Mouse (Mus musculus): Measurements from ENCODE around the gene Sox5. TPM values are rescaled to one million over a fixed set of nuclear protein-coding genes. Genes with fewer than 3 reads are reported as not detected.
"Not testable (repeated sequence)": the region's sequence is repeated elsewhere in the genome, so short reads cannot be mapped to it uniquely, and the experiment has no call there.

The Sox5 gene
- polyA plus RNA-seq, 1 experiment from 2014 or later = 4.9 TPM

DNA sequence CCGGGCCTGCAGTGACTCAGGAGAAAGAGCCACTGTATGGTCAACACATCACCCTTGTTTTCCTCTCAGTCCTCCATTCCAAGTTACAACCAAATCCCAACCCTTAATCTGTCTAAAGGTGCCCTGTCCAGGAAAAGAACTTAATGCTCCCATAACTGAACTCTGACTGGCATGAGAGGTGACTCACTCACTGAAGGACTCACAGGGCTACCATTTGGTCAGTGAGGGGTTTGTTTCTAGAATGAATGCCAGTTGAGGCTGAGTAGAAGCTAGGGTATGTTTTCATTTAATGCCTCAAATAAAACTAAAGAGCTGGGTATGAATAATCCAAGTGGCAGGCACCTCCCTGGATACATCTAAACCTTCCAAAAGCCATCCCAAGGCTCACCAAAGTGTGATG lies 484.6 kb downstream of the Sox5 start:
- peaks cover 9% of the 10 kb centered on the region; the same call in 1 of the 2 replicates for H3K4me1 ChIP-seq (replicated peaks)
- no peak overlapping the region for H3K4me3 ChIP-seq (replicated peaks)
- no peak overlapping the region for H3K4me2 ChIP-seq
- peaks cover 5% of the 10 kb centered on the region; the same call in 1 of the 2 replicates for H3K9me3 ChIP-seq (replicated peaks)
- no peaks in the 10 kb centered on the region for H3K27me3 ChIP-seq
- no peak overlapping the region for H3K27ac ChIP-seq
- ATAC-seq (ENCODE audit: low read depth) (no peak), DNase-seq (no peak)
- no peaks in the 10 kb centered on the region for H3K36me3 ChIP-seq
- no peak overlapping the region for H3K9ac ChIP-seq
- WGBS (ENCODE audit: insufficient replicate concordance) = 63% methylated on average over 1 of the region's 1 CpGs

DNA sequence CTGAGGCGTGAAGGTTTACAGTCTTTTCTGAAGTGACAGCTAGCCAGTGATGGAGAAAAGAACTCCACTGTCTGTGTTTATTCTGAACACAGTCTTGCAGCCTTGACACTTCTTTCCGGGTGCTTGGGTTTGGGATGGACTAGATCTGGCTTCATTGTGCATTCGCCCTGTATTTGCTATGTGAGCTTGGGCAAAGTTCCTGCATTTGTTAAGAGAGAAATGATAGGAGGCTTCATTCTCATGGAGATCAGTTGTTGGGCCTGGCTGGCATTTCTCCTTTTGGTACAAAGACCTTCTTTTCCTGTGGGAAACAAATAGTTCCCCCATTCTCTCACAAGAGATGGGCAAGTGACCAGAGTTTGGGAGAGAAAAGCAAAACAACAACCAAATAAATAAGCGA lies 490.3 kb downstream of the Sox5 start:
- no peak for DNase-seq
- Histone ChIP-seq H3K4me2 (no peak overlapping the region), H3K36me3 (no peaks in the 10 kb centered on the region), H3K27me3 (no peaks in the 10 kb centered on the region), H3K27ac (no peak overlapping the region), H3K9me3 (replicated peaks) (peaks cover 5% of the 10 kb centered on the region; the same call in 1 of the 2 replicates), H3K9ac (no peak overlapping the region), H3K4me1 (replicated peaks) (no peaks in the 10 kb centered on the region), H3K4me3 (replicated peaks) (no peak overlapping the region)
- no peak for ATAC-seq (ENCODE audit: low read depth)
- WGBS (ENCODE audit: insufficient replicate concordance) = 71% methylated on average over 4 of the region's 4 CpGs

DNA sequence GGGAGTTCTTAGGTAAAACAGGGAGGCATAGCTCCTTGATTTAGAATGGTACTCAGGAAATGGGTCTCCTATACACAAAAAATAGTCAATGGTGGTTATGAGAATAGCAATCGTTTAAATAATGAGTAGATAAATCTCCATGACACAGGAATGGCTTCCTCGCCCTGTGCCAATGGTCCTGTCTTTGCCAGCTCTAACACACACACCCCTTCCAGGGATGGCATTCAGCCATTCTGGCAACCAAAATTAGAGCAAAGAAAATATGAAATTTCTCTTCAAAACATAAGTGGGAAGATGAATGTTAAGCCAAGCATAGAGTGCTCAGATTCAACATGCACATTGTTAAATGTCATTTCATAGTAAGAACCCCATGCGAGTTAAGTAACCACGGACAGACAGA lies 495.7 kb downstream of the Sox5 start:
- no peaks in the 10 kb centered on the region for H3K36me3 ChIP-seq
- H3K9ac ChIP-seq = no peak overlapping the region
- H3K4me2 ChIP-seq = no peak overlapping the region
- ATAC-seq (ENCODE audit: low read depth) = no peak
- H3K4me1 ChIP-seq (replicated peaks) = no peaks in the 10 kb centered on the region
- DNase-seq = no peak
- WGBS (ENCODE audit: insufficient replicate concordance) = 69% methylated on average over 4 of the region's 4 CpGs
- no peaks in the 10 kb centered on the region for H3K27me3 ChIP-seq
- peaks cover 4% of the 10 kb centered on the region; the same call in 1 of the 2 replicates for H3K9me3 ChIP-seq (replicated peaks)
- no peak overlapping the region for H3K4me3 ChIP-seq (replicated peaks)
- no peak overlapping the region for H3K27ac ChIP-seq

DNA sequence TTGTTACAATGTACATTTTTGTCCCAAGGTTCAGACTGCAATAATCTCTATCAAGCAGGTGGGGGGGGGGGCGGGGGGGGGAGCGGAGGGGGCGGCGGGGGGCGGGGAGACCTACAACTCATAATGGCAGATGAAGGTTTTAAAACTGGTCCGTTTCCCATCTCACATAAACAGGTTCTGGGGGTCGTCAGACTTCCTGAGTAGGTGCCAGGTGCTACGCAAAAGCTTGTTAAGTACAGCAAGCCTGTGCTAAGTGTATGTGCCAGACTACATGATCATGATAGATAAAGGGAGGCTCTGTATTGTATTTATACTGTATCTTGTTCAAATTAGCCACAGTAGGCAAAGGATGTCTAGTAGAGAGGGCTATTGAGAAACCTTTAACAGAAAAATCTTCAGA lies 498.6 kb downstream of the Sox5 start:
- no peak for DNase-seq
- no peak overlapping the region for H3K4me2 ChIP-seq
- peaks cover 4% of the 10 kb centered on the region; the same call in 1 of the 2 replicates for H3K9me3 ChIP-seq (replicated peaks)
- H3K9ac ChIP-seq = no peak overlapping the region
- H3K4me1 ChIP-seq (replicated peaks) = no peaks in the 10 kb centered on the region
- ATAC-seq (ENCODE audit: low read depth) = no peak
- 37% methylated on average over 8 of the region's 8 CpGs for WGBS (ENCODE audit: insufficient replicate concordance)
- H3K27me3 ChIP-seq = no peaks in the 10 kb centered on the region
- no peak overlapping the region for H3K4me3 ChIP-seq (replicated peaks)
- no peak overlapping the region for H3K27ac ChIP-seq
- H3K36me3 ChIP-seq = no peaks in the 10 kb centered on the region

DNA sequence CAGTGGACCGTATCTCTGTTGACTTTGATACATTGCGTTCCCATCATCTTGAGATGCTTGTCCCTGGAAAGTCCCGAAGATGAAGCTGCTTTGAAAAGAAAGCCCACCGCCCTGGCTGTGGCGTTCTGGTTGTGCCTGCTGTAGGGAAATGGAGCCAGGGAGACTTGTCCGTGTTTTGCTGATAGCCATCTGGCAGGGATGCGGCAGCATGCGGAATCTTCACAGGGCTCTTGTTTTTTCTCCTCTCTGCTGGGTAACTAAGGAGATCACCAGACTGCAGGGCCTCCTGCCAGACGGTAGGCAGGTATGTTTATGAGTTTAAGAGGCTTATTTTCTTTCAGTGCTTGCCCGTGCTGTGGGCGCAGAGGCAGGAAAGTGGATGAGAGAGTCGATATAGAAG lies 499.0 kb downstream of the Sox5 start:
- no peaks in the 10 kb centered on the region for H3K36me3 ChIP-seq
- ATAC-seq (ENCODE audit: low read depth) (no peak), DNase-seq (no peak)
- 78% methylated on average over 12 of the region's 12 CpGs for WGBS (ENCODE audit: insufficient replicate concordance)
- H3K27me3 ChIP-seq = no peaks in the 10 kb centered on the region
- H3K4me1 ChIP-seq (replicated peaks) = no peaks in the 10 kb centered on the region
- no peak overlapping the region for H3K27ac ChIP-seq
- no peak overlapping the region for H3K9ac ChIP-seq
- peaks cover 4% of the 10 kb centered on the region; the same call in 1 of the 2 replicates for H3K9me3 ChIP-seq (replicated peaks)
- H3K4me3 ChIP-seq (replicated peaks) = no peak overlapping the region
- H3K4me2 ChIP-seq = no peak overlapping the region

DNA sequence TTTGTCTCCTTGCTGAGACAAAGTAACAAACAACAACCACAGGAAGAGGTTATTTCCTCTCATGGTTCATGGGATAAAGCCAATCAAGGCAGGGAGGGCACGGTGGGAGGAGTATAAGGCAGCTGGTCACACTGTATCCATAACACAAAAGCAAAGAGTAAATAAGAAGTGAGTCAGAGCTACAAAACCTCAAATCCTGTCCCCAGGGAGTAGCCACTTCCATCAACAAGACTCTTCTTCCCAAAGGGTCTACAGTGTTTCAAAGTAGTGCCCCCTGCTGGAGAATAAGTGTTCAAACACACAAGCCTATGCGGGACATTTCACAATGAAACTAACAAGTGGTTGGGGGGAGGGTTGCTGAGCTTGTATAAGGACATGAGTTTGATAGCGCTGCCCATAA lies 500.1 kb downstream of the Sox5 start:
- WGBS (ENCODE audit: insufficient replicate concordance) = 71% methylated on average over 3 of the region's 3 CpGs
- Histone ChIP-seq H3K9ac (no peak overlapping the region), H3K27me3 (no peaks in the 10 kb centered on the region), H3K36me3 (no peaks in the 10 kb centered on the region), H3K4me2 (no peak overlapping the region), H3K27ac (no peak overlapping the region), H3K4me3 (replicated peaks) (no peak overlapping the region), H3K4me1 (replicated peaks) (no peaks in the 10 kb centered on the region), H3K9me3 (replicated peaks) (peaks cover 4% of the 10 kb centered on the region; the same call in 1 of the 2 replicates)
- DNase-seq (no peak), ATAC-seq (ENCODE audit: low read depth) (no peak)

DNA sequence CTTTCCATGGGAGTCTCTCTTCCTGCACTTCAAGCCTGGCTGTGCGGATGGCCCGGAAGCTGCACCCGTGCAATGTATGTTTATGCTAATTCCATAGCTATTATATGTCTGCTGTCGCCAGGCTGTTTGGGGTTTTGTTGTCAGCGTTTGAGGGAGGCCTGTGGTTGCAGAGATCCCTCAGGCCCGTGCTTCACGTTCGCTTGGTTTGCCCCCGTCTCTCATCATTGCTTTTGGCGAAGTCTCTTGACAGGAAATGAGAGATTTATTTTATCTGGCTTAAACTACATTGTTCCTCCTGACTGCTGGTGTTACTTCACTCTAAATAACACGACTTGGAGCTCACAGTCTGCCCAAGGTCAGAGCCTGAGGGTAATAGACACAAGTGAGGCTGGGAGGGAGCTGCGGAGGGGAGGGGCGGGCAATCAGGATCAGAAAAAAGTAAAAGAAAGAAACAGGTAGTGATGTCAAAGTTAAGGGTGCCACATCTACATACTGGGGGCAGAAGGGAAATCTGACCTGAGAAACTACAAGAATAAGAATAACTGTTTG lies 503.2 kb downstream of the Sox5 start:
- no peak overlapping the region for H3K4me2 ChIP-seq
- 69% methylated on average over 13 of the region's 13 CpGs for WGBS (ENCODE audit: insufficient replicate concordance)
- DNase-seq (no peak), ATAC-seq (ENCODE audit: low read depth) (no peak)
- no peak overlapping the region for H3K27ac ChIP-seq
- H3K4me1 ChIP-seq (replicated peaks) = no peaks in the 10 kb centered on the region
- peaks cover 4% of the 10 kb centered on the region; the same call in 1 of the 2 replicates for H3K9me3 ChIP-seq (replicated peaks)
- no peak overlapping the region for H3K4me3 ChIP-seq (replicated peaks)
- no peaks in the 10 kb centered on the region for H3K36me3 ChIP-seq
- no peak overlapping the region for H3K9ac ChIP-seq
- no peaks in the 10 kb centered on the region for H3K27me3 ChIP-seq

DNA sequence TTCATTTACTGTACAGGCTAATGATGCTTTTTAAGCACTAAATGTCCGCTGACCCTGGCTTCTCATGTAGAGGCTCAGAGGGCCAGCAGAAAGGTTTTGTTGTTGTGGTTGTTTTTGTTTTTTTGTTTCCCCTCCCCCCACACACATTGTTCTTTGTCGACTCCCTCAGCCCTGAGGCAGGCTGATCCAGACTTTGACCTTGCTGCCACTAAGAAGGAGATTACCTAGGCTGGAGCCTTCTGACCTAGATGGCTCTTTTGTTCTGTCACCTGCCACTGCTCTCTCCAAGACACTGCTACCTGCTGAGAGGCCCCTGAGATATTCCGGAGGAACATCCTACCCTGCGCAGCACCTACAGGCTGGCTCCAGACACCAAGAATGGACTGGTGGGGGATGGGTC lies 508.4 kb downstream of the Sox5 start:
- 49% methylated on average over 4 of the region's 4 CpGs for WGBS (ENCODE audit: insufficient replicate concordance)
- not testable (repeated sequence) for H3K27ac ChIP-seq

DNA sequence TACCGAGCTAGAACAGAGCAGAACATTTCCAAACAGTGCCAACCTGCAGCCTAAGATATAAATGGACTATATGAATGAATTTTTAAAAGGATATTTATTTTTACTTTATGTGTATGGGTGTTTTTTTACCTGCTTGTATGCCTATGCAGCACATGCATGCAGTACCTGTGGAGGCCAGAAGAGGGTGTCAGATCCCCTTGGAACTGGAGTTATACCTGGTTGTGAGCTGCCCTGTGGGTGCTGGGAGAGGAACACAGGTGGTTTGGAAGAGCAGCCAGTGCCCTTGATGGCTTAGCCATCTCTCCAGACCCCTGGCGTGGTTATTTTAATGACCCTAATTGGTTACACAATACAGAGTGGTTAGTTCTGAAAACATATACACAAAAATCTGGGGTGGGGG lies 510.5 kb downstream of the Sox5 start:
- H3K4me2 ChIP-seq = no peak overlapping the region
- no peaks in the 10 kb centered on the region for H3K36me3 ChIP-seq
- no peak overlapping the region for H3K27ac ChIP-seq
- H3K27me3 ChIP-seq = no peaks in the 10 kb centered on the region
- DNase-seq = no peak
- no peak overlapping the region for H3K4me3 ChIP-seq (replicated peaks)
- H3K4me1 ChIP-seq (replicated peaks) = no peaks in the 10 kb centered on the region
- no peaks in the 10 kb centered on the region for H3K9me3 ChIP-seq (replicated peaks)
- no peak overlapping the region for H3K9ac ChIP-seq
- ATAC-seq (ENCODE audit: low read depth) = no peak
- WGBS (ENCODE audit: insufficient replicate concordance) = 71% methylated on average over 2 of the region's 2 CpGs

More for the DNA sequence above, 508.4 kb downstream of the Sox5 start:
- H3K36me3 ChIP-seq; ATAC-seq (ENCODE audit: low read depth); H3K27me3 ChIP-seq; DNase-seq; H3K4me1 ChIP-seq (replicated peaks); H3K4me2 ChIP-seq; H3K9me3 ChIP-seq (replicated peaks); H3K9ac ChIP-seq; H3K4me3 ChIP-seq (replicated peaks): not testable (repeated sequence)

DNA sequence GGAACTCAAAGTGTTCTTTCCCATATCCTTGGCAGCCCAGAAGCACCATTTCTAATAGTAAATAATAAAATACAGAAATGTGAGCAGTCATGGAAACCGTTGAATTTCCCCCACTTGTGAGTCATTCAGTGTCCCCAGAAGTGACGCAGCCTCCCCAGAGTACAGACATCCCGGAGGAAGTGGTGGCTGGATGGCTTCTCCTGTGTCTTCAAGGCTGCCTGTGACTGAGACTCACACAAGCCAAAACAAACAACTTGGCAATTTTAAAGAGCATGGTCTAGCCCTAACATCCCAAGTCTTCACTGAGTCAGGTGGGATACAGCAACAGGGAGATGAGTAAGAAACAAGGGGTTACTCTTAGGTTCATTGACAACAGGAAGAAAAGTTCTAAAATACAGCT lies 511.5 kb downstream of the Sox5 start:
- Histone ChIP-seq H3K36me3 (no peaks in the 10 kb centered on the region), H3K9me3 (replicated peaks) (no peaks in the 10 kb centered on the region), H3K4me3 (replicated peaks) (no peak overlapping the region), H3K4me1 (replicated peaks) (no peaks in the 10 kb centered on the region), H3K4me2 (no peak overlapping the region), H3K27ac (no peak overlapping the region), H3K9ac (no peak overlapping the region), H3K27me3 (no peaks in the 10 kb centered on the region)
- no peak for ATAC-seq (ENCODE audit: low read depth)
- WGBS (ENCODE audit: insufficient replicate concordance) = 52% methylated on average over 3 of the region's 3 CpGs
- no peak for DNase-seq

DNA sequence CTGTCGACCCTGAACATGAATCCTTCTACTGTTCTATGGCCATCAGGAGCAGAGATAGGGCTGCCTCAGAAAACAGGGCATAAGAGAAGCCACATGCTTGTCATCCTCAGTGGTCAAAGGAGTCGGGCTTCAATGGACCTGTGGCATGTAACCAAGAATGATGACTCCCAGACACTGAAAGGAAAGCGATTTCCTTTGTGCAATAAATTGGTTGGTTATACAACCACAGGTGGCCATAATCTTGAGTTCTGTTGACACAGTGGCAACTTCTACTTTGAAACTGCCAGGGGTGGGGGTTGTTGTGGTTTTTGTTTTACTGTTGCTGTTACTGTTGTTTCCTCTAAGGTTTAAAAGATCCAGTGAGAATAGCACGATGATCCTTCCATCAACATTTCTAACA lies 512.1 kb downstream of the Sox5 start:
- no peaks in the 10 kb centered on the region for H3K36me3 ChIP-seq
- no peaks in the 10 kb centered on the region for H3K27me3 ChIP-seq
- no peak overlapping the region for H3K27ac ChIP-seq
- 39% methylated on average over 4 of the region's 4 CpGs for WGBS (ENCODE audit: insufficient replicate concordance)
- DNase-seq = no peak
- no peaks in the 10 kb centered on the region for H3K4me1 ChIP-seq (replicated peaks)
- H3K9ac ChIP-seq = no peak overlapping the region
- ATAC-seq (ENCODE audit: low read depth) = no peak
- no peak overlapping the region for H3K4me3 ChIP-seq (replicated peaks)
- H3K9me3 ChIP-seq (replicated peaks) = no peaks in the 10 kb centered on the region
- no peak overlapping the region for H3K4me2 ChIP-seq

DNA sequence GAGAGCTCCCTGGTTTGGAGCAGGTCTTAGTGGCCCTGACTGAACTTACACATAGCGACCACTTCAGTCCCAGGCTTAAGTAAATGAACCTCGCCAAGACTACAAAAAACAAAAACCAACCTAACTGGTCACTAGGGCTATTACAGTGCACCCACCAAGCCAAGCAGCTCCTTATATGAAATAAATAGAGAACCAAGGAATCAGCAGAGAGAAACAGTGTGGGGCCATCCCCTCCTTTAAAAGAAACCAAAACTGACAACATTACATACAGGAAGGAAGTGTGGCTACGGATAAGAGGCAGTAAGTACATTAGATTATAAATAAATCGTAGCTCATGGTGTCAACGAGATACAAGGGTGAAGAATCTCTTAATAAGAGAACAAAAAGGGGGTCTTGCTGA lies 516.0 kb downstream of the Sox5 start:
- Histone ChIP-seq H3K4me2 (no peak overlapping the region), H3K36me3 (no peaks in the 10 kb centered on the region), H3K4me3 (replicated peaks) (no peak overlapping the region), H3K9ac (no peak overlapping the region), H3K27ac (no peak overlapping the region), H3K4me1 (replicated peaks) (no peaks in the 10 kb centered on the region), H3K9me3 (replicated peaks) (no peaks in the 10 kb centered on the region), H3K27me3 (no peaks in the 10 kb centered on the region)
- DNase-seq = no peak
- no peak for ATAC-seq (ENCODE audit: low read depth)
- 25% methylated on average over 5 of the region's 5 CpGs for WGBS (ENCODE audit: insufficient replicate concordance)
